Mouse (Mus musculus): Measurements from ENCODE around the gene Slc9a5.

DNA sequence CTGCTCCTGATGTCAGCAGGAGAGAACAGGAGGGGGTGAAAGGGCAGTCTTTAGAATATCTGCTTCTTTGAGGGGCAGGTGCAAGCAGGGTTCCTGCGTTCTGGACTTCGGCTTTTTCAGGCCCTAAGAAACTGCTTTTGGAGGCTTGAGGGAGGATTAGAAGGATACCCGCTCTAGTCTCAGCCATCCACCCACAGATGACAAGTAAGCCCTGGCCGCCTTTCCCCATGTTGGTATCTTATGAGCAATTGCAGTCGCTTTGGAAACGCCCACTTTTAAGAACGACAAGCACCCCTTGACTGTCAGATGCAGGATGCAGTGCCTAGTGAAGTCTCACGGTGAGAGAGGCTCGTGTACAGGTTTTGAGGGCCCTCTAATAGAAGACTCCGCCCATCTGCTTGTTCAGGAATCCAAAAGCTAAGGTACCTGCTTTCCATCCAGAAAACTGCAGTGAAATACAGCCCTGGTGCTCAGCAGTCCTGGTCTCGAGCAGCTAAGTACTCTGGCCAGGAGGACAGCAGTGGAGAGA lies 29.9 kb upstream of the Slc9a5 start:
- TF ChIP-seq POLR2A (IDR thresholded peaks at IDR 0.05; ENCODE audit: low read depth, low read length) (no peak), CTCF (IDR thresholded peaks at IDR 0.05; ENCODE audit: borderline replicate concordance, insufficient read depth, low read length) (no peak)

Measured in embryonic fibroblast, embryonic 13.5 days (primary cell).